Mouse (Mus musculus) hematopoietic multipotent progenitor cell, adult 10-12 weeks (in vitro differentiated cells): ENCODE measurements around the gene Mis18a. TPM values are rescaled to one million over a fixed set of nuclear protein-coding genes. Genes with fewer than 3 reads are reported as not detected.

Experiments used
- polyA plus RNA-seq: library from polyadenylated mRNA; stranded (reverse); fragments of >175 nt; gene quantifications from 2 replicates; pipeline ENCODE4 v1.2.3, GENCODE M21; 2012; ENCODE audit warnings: low replicate concordance

Mis18a gene
- 12.7 and 15.3 TPM in 2 replicates for polyA plus RNA-seq

GRCm38 (mm10) chr16:90727233-90728115 lies at the start of gene Mis18a:
Gene Mis18a, minus strand, starts transcription at chr16:90727404.

GRCm38 (mm10) chr16:90738092-90738956 lies 11.1 kb upstream of the Mis18a start, which contains the start of gene Mrap:
Gene Mrap, plus strand, starts transcription at chr16:90738207.

Other genes with a start within 250 kb of the Mis18a start
- gene Mrap, start 10.8 kb upstream of the Mis18a start, polyA plus RNA-seq = 3.3 and 4.8 TPM in 2 replicates
- 5.9 and 6.5 TPM in 2 replicates for gene Urb1, start 83.0 kb upstream of the Mis18a start, polyA plus RNA-seq
- gene Eva1c, start 99.3 kb upstream of the Mis18a start, polyA plus RNA-seq = 0.73 and 1.1 TPM in 2 replicates
- 16.7 and 27.0 TPM in 2 replicates for gene Cfap298, start 207.7 kb upstream of the Mis18a start, polyA plus RNA-seq